Mouse (Mus musculus): Measurements from ENCODE around the gene Brd4.

The Brd4 gene

DNA sequence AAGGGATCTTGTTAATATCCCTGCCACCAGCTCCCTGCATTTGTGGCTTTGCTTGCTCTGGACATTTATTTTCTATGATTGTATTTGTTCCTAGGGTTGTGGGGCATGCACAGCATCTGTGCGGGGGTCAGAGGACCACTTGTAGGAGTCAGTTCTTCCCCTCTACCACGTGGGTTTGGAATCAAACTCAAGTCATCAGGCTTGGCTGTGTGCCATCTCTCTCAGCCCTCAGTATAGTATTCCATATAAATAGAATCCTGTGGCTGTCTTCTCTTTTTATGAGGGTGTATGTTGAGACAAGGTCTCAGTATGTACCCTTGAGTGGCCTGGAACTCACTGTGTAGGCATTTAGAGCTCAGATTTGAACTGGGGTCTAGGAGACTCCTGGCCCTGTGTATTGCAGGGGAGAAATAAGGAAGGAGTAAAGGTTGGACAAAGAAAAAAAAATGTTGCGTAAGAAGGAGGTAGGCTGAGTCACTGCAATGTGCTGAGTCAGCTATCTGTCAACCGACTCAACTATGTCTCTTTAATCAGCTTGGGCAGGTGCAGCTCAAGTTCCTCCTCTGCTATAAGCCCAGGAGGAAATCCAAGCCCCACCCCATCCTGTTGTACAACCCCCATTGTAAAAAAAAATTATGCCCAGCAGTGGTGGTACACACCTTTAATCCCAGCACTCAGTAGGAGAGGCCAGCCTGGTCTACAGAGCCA is 114.8 kb downstream of the Brd4 start:
- peak; percentile 18 for DNase-seq (ENCODE audit: low read depth, low spot score)

GRCm38 (mm10) chr17:32166687-32167086 is 117.8 kb downstream of the Brd4 start, which contains the start of gene Notch3:
Gene Notch3, minus strand, starts transcription at chr17:32166852.
- no peak for DNase-seq (ENCODE audit: low read depth, low spot score)

DNA sequence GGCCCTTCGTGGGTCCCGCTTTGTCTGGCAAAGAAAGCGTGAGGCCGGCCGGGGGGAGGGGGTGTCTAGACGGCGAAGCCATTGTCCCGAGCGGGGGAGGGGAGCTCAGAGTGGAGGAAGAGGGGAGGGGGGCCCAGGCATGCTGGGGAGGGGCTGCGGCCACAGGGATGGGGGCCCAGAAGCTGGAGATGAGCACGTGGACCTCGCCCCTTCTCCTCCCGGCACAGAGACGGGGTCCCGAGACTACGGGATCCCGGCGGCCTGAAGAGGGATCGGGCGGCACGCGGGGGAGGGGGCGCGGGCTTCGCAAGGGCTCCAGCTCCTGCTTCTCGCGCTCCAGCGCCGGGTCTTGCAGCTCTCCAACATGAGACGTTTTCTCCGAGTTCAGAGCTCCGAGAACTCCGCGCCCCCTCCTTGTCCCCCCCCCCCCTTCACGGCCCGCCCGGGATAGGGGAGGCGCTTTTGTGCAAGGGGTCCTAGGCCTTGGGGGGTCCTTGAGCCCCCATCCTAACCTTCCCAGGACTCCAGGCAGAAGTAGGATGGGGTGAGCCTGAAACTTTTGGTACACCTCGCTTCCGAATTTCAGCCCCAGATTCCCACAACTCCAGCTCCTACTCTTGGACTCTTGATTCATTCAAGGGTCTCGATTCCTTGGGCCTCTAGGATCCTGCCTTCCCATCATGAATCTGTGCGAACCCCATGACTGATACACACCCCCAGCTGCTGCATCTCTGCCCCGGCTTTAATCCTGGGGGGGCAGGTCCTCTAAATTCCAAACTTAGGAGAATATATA is 118.5 kb downstream of the Brd4 start:
- no peak for DNase-seq (ENCODE audit: low read depth, low spot score)

- DNase-seq (ENCODE audit: low read depth, low spot score) = no peak
Measured at GRCm38 (mm10) chr17:32165266-32165802, 119.2 kb downstream of the Brd4 start.

- no peak for DNase-seq (ENCODE audit: low read depth, low spot score)
Measured at GRCm38 (mm10) chr17:32164780-32165179, 119.7 kb downstream of the Brd4 start.

- DNase-seq (ENCODE audit: low read depth, low spot score) = no peak
Measured at GRCm38 (mm10) chr17:32163910-32164650, 120.4 kb downstream of the Brd4 start.

GRCm38 (mm10) chr17:32162112-32162850 is 122.2 kb downstream of the Brd4 start:
- DNase-seq (ENCODE audit: low read depth, low spot score) = peak; percentile 57

GRCm38 (mm10) chr17:32160882-32161281 is 123.6 kb downstream of the Brd4 start:
- DNase-seq (ENCODE audit: low read depth, low spot score) = no peak

- DNase-seq (ENCODE audit: low read depth, low spot score) = no peak
Measured at GRCm38 (mm10) chr17:32158841-32159240, 125.7 kb downstream of the Brd4 start.

DNA sequence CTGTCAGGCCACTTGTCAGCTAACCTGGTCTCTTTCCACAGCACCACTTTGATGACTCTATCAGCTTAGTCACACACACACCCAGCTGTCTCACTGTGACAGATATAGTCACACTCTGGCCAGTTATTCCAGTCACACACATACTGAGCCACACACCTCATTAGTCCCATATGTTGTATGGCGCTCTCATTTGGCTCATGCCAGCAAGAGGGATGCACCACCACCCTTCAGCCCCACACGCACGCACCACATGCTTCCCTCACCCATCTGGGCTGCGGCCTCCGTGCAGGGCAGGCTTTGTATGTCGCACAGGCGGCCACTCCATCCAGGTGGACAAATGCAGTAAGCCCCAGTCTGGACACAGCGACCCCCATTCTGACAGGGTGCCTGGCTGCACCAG is 137.8 kb downstream of the Brd4 start:
- peak; percentile 61 for DNase-seq (ENCODE audit: low read depth, low spot score)

Data from brain, adult 2 months (tissue).